Mouse (Mus musculus) kidney, embryonic 16.5 days (tissue): ENCODE results near the gene Mapk12. TPM values are rescaled to one million over a fixed set of nuclear protein-coding genes. Genes with fewer than 3 reads are reported as not detected.
A peak's percentile ranks its signal among the peaks of the same experiment; 100 is the strongest.

Source experiments
- ATAC-seq: fragments of 200-750 bp; cut with Nextera tagmentation; 2 replicates; pipeline ENCODE4 v1.8.0; 2017; ENCODE audit warnings: moderate TSS enrichment; ENCODE audit not compliant: low FRiP score, low TSS enrichment
- H3K27ac ChIP-seq: fragments of 300-500 bp; sonication (generic); 2 replicates; pipeline ENCODE4 v1.5.1; 2014; ENCODE audit warnings: low read length
- H3K27me3 ChIP-seq: fragments of 300-500 bp; sonication (generic); 2 replicates; pipeline ENCODE4 v1.6.1; 2014; ENCODE audit warnings: low read length, control low read depth, mixed read lengths; ENCODE audit not compliant: insufficient read depth
- H3K36me3 ChIP-seq: fragments of 300-500 bp; sonication (generic); 2 replicates; pipeline ENCODE4 v1.6.1; 2014; ENCODE audit warnings: low read length, control low read depth, mixed read lengths; ENCODE audit not compliant: insufficient read depth
- H3K4me1 ChIP-seq: fragments of 300-500 bp; sonication (generic); 2 replicates; pipeline ENCODE4 v1.6.1; 2014; ENCODE audit warnings: low read length, control low read depth, mixed read lengths; ENCODE audit not compliant: insufficient read depth
- H3K4me2 ChIP-seq: fragments of 300-500 bp; sonication (generic); replicated peaks from 2 replicates; pipeline ENCODE4 v1.6.1; 2014; ENCODE audit warnings: low read depth, low read length
- H3K4me3 ChIP-seq: fragments of 300-500 bp; sonication (generic); 2 replicates; pipeline ENCODE4 v1.5.1; 2014; ENCODE audit warnings: mild to moderate bottlenecking, low read length
- H3K9ac ChIP-seq: fragments of 300-500 bp; sonication (generic); replicated peaks from 2 replicates; pipeline ENCODE4 v1.6.1; 2014; ENCODE audit warnings: low read length
- H3K9me3 ChIP-seq: fragments of 300-500 bp; sonication (generic); 2 replicates; pipeline ENCODE4 v1.6.1; 2016; ENCODE audit warnings: low read length, control low read depth
- WGBS: fragments of 180-500 bp; shearing (Covaris S2); extraction: QIAGEN DNeasy Blood & Tissue Kit; methylation state at CpG from one replicate; pipeline ENCODE4 v1.1.7; 2014; 5-methylcytosine and 5-hydroxymethylcytosine counted together
- polyA plus RNA-seq: library from polyadenylated mRNA; unstranded; fragments of >200 nt; fragmentation: Nextera tagmentation; extraction: Ambion mirVana; gene quantifications from 2 replicates; pipeline ENCODE4 v1.2.1, GENCODE M21; 2015

Gene Mapk12
- 15.5 and 16.2 TPM in 2 replicates for polyA plus RNA-seq

DNA sequence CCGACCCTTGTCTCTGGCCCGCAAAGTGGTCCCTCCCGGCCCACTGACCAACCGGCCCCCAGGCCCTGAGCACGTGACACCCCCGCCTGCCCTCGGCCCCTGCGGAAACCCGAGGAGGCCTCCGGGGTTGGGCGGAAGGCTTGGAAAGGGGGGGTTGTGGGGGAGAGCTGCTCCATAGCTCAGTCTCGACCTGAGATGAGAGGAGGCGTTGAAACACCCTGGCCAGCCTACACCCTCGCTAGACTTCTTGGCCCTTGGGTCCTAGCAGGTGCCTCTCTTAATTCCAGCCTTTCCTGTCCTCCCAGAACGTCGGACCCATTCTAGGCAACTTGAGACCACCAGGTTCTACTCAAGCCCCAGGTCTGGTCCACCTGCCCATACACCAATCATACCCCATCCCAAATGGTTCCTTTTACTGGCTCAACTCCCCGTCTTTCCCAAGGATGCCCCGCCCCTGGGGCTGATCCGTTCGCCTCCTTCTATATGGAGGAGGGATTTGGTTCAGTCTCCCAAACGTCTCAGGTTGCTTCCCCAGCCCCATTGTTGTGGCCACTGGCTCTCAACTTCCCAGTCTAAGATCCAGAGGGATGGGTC lies at the start of gene Mapk12:
Gene Mapk12 (minus strand): TSS at position 45 of the 594 bp plus-strand sequence.
- Histone ChIP-seq H3K4me2 (peak within 1 kb of the TSS; percentile 96), H3K27ac (peak within 1 kb of the TSS; percentile 36), H3K27me3 (peaks cover 14% of the 10 kb centered on the region), H3K4me3 (peak within 1 kb of the TSS; percentile 62), H3K4me1 (peaks cover 27% of the 10 kb centered on the region), H3K36me3 (no peaks in the 10 kb centered on the region), H3K9me3 (no peaks in the 10 kb centered on the region), H3K9ac (peak within 1 kb of the TSS; percentile 68)
- WGBS, result under 1% methylated on average over 21 of the region's 21 CpGs
- ATAC-seq, result peak; percentile 67

DNA sequence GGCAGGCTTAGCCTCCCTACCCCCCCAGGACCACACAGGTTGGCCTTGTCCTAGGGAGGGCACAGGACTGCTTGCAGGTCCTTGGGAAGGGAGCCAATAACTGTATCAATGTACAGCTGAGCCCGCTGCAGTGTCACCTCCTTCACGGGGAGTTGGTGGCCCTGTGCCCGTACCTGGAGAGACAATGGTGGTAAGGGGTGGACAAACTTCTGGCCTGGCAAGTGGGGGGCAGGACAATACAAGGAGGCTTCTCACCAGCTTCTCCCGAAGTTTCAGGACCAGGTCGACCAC lies 44.4 kb upstream of the Mapk12 start:
- Histone ChIP-seq H3K27me3 (no peaks in the 10 kb centered on the region), H3K4me2 (no peak overlapping the region), H3K4me1 (peaks cover 19% of the 10 kb centered on the region), H3K9me3 (no peaks in the 10 kb centered on the region), H3K9ac (no peak overlapping the region), H3K27ac (no peak overlapping the region), H3K4me3 (no peak overlapping the region), H3K36me3 (no peaks in the 10 kb centered on the region)
- WGBS, result 85% methylated on average over 5 of the region's 5 CpGs
- no peak for ATAC-seq

DNA sequence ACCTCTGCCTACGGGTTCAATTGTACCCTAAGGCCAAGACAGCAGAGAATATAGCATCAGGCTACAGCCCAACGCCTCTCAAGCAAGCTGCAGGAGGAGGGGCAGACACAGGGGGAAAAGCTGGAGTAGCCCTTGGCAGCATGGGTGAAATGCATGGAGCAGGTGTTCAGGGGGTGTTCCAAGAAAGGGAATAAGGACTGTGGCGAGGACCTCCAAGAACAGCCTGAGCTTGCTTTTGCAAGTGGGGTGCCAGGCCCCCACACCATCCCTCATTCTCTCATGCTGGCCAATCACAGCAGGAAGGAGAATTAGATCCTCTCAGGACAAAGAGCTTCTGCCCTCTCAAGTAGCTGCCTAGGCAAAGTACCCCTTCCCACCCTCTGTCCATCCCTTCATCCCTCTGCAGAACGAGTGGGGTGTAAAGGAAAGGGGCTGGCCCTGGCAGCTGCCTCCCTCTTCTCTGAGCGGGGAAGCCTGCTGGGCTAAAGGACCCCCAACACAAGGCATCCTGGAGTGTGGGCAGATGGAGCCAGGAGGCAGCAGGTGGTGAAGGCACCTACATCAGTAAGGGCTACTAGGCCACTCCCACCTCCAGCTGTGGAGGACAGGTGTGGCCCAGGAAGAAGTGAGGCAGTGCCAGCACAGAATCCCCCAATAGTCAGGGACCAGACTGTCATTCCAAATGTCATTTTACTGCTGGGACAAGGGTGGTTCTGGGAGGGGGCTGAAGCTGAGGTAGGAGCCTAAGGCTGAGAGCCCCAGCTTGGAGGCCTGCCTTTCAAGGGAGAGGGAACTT lies 43.8 kb upstream of the Mapk12 start:
- H3K27ac ChIP-seq, result no peak overlapping the region
- no peaks in the 10 kb centered on the region for H3K9me3 ChIP-seq
- ATAC-seq, result no peak
- no peak overlapping the region for H3K4me2 ChIP-seq
- WGBS, result 73% methylated on average over 5 of the region's 5 CpGs
- no peak overlapping the region for H3K9ac ChIP-seq
- H3K4me3 ChIP-seq, result no peak overlapping the region
- no peaks in the 10 kb centered on the region for H3K36me3 ChIP-seq
- H3K27me3 ChIP-seq, result no peaks in the 10 kb centered on the region
- H3K4me1 ChIP-seq, result peaks cover 20% of the 10 kb centered on the region

DNA sequence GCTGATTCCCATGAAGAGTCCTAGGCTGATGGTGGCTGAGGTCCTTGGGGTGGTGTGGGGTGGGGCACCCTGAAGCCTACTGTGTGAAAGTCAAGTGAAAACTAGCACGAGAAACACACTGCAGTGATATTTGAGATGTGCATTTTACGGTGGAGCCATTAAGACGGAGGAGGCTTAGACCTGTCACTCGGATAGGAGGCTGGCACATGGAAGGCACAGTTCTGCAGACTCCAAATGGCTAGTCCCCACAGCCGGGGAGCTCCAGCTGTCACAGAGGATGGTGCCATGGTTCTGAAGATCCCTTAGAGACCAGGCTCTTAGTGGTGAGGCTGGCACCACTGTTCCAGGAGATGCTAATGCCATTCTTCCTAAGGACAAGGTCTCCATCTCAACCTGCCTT lies 42.3 kb upstream of the Mapk12 start:
- Histone ChIP-seq H3K9me3 (no peaks in the 10 kb centered on the region), H3K9ac (no peak overlapping the region; the same call in 1 of the 2 replicates), H3K4me2 (no peak overlapping the region), H3K4me1 (peaks cover 35% of the 10 kb centered on the region), H3K27ac (peak overlapping the region; percentile 51; the same call in 1 of the 2 replicates), H3K4me3 (no peak overlapping the region), H3K36me3 (no peaks in the 10 kb centered on the region), H3K27me3 (no peaks in the 10 kb centered on the region)
- no peak for ATAC-seq
- WGBS, result 30% methylated on average over 5 of the region's 5 CpGs

GRCm38 (mm10) chr15:89182328-89182741 lies 41.8 kb upstream of the Mapk12 start:
- Histone ChIP-seq H3K4me3 (no peak overlapping the region), H3K9me3 (no peaks in the 10 kb centered on the region), H3K4me1 (peaks cover 40% of the 10 kb centered on the region), H3K27ac (peak overlapping the region; percentile 51; the same call in 1 of the 2 replicates), H3K9ac (peak overlapping the region; percentile 43; the same call in 1 of the 2 replicates), H3K4me2 (no peak overlapping the region), H3K27me3 (no peaks in the 10 kb centered on the region), H3K36me3 (no peaks in the 10 kb centered on the region)
- 27% methylated on average over 6 of the region's 6 CpGs for WGBS
- ATAC-seq, result no peak

DNA sequence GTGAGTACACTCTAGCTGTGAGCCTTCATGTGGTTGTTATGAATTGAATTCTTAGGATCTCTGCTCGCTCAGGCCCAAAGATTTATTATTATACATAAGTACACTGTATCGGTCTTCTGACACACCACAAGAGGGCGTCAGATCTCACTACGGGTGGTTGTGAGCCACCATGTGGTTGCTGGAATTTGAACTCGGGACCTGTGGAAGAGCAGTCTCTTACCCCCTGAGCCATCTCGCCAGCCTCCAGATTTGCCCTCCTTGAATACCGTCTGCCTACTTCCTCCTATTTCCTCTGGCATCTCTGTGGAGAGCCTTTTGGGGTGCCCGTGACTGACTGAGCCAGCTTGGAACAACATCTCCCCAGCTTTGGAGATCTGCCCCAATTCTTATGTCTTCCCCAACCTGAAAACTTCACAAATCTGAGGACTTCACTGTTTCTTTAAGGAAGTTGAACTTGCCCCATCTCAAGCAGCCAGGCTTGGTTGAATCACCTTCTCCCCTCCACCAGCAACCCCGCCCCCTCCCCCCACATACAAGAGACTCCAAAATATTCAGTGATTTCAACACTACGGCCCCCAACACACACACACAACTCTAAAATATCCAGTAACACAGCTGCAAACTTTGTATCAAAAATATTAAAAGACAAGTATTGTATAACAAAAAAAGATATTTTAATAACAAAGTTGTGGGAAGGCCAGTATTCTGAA lies 41.2 kb upstream of the Mapk12 start:
- H3K4me1 ChIP-seq, result peaks cover 46% of the 10 kb centered on the region
- peak overlapping the region; percentile 51; the same call in 1 of the 2 replicates for H3K27ac ChIP-seq
- peak overlapping the region; percentile 81; the same call in 1 of the 2 replicates for H3K4me3 ChIP-seq
- H3K27me3 ChIP-seq, result no peaks in the 10 kb centered on the region
- peak overlapping the region; percentile 78 for H3K4me2 ChIP-seq
- ATAC-seq, result no peak
- H3K9ac ChIP-seq, result no peak overlapping the region
- no peaks in the 10 kb centered on the region for H3K9me3 ChIP-seq
- 66% methylated on average over 10 of the region's 10 CpGs for WGBS
- H3K36me3 ChIP-seq, result no peaks in the 10 kb centered on the region

DNA sequence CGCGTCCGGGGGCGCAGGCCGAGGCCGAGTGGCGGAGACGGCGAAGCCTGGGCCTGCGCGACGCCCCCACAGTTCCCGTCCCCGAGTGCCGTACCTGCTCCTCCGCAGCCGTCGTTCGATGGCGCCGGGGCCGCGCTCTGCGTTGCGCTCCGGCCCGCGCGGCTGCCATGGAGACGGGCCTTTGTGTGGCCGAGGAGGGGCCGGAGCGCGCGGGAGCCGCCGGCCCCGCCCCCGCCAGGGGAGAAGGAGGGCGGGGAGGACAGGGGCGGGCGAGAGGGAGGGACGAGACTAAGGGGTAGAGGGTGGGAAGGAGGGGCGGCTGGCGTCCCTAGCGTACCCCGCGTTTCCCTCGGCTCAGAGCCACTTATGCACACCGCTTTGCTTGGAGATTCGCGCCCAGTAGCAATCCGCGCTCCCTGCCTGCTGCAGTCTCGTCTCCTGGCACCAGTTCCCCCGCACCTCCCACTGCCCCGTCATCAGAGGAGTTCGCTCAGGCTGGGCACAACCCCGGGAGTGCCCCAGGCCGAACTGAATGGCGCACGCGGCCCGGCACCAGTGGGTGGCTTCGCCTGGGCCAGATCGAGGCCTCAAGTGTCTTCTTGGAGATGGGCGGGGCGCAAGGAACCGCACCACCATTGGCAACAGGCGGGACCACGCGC lies 40.2 kb upstream of the Mapk12 start, which contains the start of gene Plxnb2:
Gene Plxnb2 (minus strand): TSS at position 218 of the 659 bp plus-strand sequence.
- H3K36me3 ChIP-seq, result no peaks in the 10 kb centered on the region
- peak within 1 kb of the TSS; percentile 93 for H3K27ac ChIP-seq
- peak within 1 kb of the TSS; percentile 81 for H3K4me3 ChIP-seq
- no peaks in the 10 kb centered on the region for H3K9me3 ChIP-seq
- peak within 1 kb of the TSS; percentile 78 for H3K4me2 ChIP-seq
- no peaks in the 10 kb centered on the region for H3K27me3 ChIP-seq
- H3K9ac ChIP-seq, result peak within 1 kb of the TSS; percentile 94
- peaks cover 56% of the 10 kb centered on the region for H3K4me1 ChIP-seq
- WGBS, result under 1% methylated on average over 65 of the region's 72 CpGs
- peak; percentile 85 for ATAC-seq

DNA sequence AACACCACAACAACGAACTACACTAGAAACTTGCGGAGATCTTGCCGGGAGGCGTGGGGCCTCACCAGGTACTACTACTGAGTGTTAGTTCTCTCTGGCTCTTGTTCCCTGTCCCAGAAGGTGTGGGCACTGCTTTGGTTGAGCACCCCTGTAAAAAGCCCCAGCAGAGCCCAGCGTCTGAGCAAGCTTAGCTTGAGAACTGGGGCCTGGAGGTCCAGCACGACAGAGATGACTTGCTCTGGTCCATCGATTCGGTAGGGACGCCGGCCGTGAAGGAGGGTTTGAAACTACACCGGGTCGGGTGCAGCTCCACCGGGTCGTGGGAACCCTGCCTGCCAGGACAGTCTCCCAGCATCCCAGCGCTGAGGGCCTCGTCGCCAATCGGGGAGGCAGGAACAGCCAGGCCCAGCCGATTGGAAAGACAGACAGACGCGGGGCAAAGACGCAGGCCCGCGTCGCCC lies 39.6 kb upstream of the Mapk12 start:
- no peaks in the 10 kb centered on the region for H3K36me3 ChIP-seq
- no peaks in the 10 kb centered on the region for H3K27me3 ChIP-seq
- ATAC-seq, result peak; percentile 1; the same call in 1 of the 2 replicates
- H3K4me2 ChIP-seq, result peak overlapping the region; percentile 78
- peaks cover 62% of the 10 kb centered on the region for H3K4me1 ChIP-seq
- under 1% methylated on average over 26 of the region's 26 CpGs for WGBS
- peak overlapping the region; percentile 81 for H3K4me3 ChIP-seq
- H3K27ac ChIP-seq, result peak overlapping the region; percentile 93
- no peaks in the 10 kb centered on the region for H3K9me3 ChIP-seq
- peak overlapping the region; percentile 94 for H3K9ac ChIP-seq

GRCm38 (mm10) chr15:89179630-89179964 lies 39.1 kb upstream of the Mapk12 start:
- H3K27me3 ChIP-seq, result no peaks in the 10 kb centered on the region
- H3K27ac ChIP-seq, result peak overlapping the region; percentile 93
- H3K9ac ChIP-seq, result peak overlapping the region; percentile 94
- peak overlapping the region; percentile 81 for H3K4me3 ChIP-seq
- H3K4me1 ChIP-seq, result peaks cover 67% of the 10 kb centered on the region
- ATAC-seq, result no peak
- H3K4me2 ChIP-seq, result peak overlapping the region; percentile 78
- WGBS, result 1% methylated on average over 6 of the region's 6 CpGs
- H3K36me3 ChIP-seq, result no peaks in the 10 kb centered on the region
- no peaks in the 10 kb centered on the region for H3K9me3 ChIP-seq
